Mouse (Mus musculus): Measurements from ENCODE around the gene 1700010I14Rik. TPM values are rescaled to one million over a fixed set of nuclear protein-coding genes. Genes with fewer than 3 reads are reported as not detected.

1700010I14Rik gene
- polyA plus RNA-seq, 1 experiment from 2014 or later: 0.83 TPM

DNA sequence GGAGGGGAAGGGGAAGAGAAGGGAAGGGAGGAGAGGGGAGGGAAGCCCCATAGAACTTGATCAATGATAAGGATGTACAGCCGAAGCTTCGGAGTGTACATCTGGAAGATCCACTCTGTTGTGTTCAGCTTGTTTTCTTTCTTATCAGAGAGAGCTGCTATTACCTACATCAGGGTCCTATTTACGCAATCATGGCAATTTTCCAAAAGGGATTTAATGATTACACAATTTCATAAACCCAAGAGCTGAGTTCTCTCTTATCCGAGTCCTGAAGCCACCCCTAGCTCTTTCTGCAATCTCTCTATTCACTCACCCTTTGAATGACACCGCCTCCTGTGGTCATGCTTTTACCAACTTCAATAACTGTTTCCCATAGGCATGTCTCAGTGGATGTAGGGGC lies 45.4 kb downstream of the 1700010I14Rik start:
- Histone ChIP-seq H3K27ac (ENCODE audit: low read length) (no peak overlapping the region), H3K36me3 (ENCODE audit: control insufficient read depth, insufficient read depth) (no peaks in the 10 kb centered on the region), H3K4me1 (ENCODE audit: control insufficient read depth, low read depth, low read length) (no peaks in the 10 kb centered on the region), H3K4me2 (ENCODE audit: low read depth, low read length) (no peak overlapping the region), H3K9ac (ENCODE audit: low read depth, low read length) (no peak overlapping the region), H3K27me3 (ENCODE audit: control insufficient read depth, insufficient read depth, low read depth, low read length) (no peaks in the 10 kb centered on the region), H3K4me3 (ENCODE audit: low read depth, low read length) (no peak overlapping the region), H3K9me3 (replicated peaks; ENCODE audit: control insufficient read depth, low read length) (no peaks in the 10 kb centered on the region)
- no peak for ATAC-seq (ENCODE audit: low read depth)
- WGBS (ENCODE audit: insufficient replicate concordance): 54% methylated on average over 5 of the region's 5 CpGs

DNA sequence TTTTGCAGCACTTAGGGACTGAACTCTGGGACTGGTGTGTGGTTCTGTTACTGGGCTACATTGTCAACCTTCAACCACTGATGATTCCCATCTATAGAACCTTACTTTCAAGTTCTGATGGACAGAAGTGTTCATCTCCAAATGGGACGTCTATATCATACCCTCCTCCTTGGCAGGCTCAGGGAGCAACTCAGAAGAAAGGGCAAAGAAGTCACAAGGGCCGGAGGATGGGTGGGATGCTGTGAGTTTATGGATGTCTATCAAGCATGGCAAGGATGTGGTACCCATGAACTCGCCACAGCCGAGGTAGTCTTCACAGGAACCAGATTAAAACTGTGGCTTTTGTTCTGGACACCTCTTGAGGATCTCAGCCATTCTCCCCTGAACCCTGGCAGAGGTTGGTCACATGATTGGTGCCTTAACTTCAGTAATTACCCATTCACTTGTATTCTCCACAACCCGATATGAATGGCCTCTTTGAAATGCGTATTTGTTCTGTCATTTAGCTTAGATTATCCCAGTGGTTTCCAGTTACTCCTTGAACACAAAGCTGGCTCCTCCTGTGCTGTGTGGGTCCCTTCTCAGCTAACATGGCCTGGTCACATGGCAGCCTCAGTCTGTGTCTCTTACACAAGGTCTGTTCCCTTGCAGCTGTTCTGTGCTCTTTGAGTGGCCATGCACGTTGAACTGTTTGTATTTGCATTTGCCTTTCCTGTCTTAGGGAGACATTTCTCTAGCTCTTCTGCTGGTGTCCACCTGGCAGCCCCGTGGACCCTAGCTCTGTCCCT lies 47.6 kb downstream of the 1700010I14Rik start:
- no peaks in the 10 kb centered on the region for H3K4me1 ChIP-seq (ENCODE audit: control insufficient read depth, low read depth, low read length)
- whole genome bisulfite sequencing (ENCODE audit: insufficient replicate concordance): 51% methylated on average over 8 of the region's 8 CpGs
- no peak overlapping the region for H3K27ac ChIP-seq (ENCODE audit: low read length)
- no peak for ATAC-seq (ENCODE audit: low read depth)
- no peak overlapping the region for H3K4me3 ChIP-seq (ENCODE audit: low read depth, low read length)
- no peaks in the 10 kb centered on the region for H3K27me3 ChIP-seq (ENCODE audit: control insufficient read depth, insufficient read depth, low read depth, low read length)
- H3K9ac ChIP-seq (ENCODE audit: low read depth, low read length): no peak overlapping the region
- H3K4me2 ChIP-seq (ENCODE audit: low read depth, low read length): no peak overlapping the region
- no peaks in the 10 kb centered on the region for H3K9me3 ChIP-seq (replicated peaks; ENCODE audit: control insufficient read depth, low read length)
- no peaks in the 10 kb centered on the region for H3K36me3 ChIP-seq (ENCODE audit: control insufficient read depth, insufficient read depth)

DNA sequence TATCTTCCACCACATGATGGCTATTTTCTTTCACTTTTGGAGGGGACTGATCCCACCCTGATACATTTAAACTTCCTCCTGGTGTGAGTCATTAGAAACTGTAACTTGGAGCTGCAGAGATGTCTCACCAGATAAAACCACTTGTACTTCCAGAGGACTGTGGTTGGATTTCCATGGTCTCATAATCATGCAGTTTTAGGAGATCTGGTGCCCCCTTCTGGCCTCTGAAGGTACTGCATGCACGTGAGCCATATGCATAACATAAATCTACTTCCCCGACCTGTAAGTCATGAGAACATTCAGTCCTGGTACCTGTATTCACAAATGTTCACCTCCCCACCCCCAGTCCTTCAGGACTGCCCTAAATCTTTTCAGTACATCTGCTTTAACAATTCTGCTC lies 54.6 kb downstream of the 1700010I14Rik start:
- Histone ChIP-seq H3K4me1 (ENCODE audit: control insufficient read depth, low read depth, low read length) (no peaks in the 10 kb centered on the region), H3K4me2 (ENCODE audit: low read depth, low read length) (no peak overlapping the region), H3K4me3 (ENCODE audit: low read depth, low read length) (no peak overlapping the region), H3K27me3 (ENCODE audit: control insufficient read depth, insufficient read depth, low read depth, low read length) (no peaks in the 10 kb centered on the region), H3K36me3 (ENCODE audit: control insufficient read depth, insufficient read depth) (no peaks in the 10 kb centered on the region), H3K27ac (ENCODE audit: low read length) (no peak overlapping the region), H3K9ac (ENCODE audit: low read depth, low read length) (no peak overlapping the region), H3K9me3 (replicated peaks; ENCODE audit: control insufficient read depth, low read length) (no peaks in the 10 kb centered on the region)
- no peak for ATAC-seq (ENCODE audit: low read depth)
- WGBS (ENCODE audit: insufficient replicate concordance): 31% methylated on average over 2 of the region's 2 CpGs

DNA sequence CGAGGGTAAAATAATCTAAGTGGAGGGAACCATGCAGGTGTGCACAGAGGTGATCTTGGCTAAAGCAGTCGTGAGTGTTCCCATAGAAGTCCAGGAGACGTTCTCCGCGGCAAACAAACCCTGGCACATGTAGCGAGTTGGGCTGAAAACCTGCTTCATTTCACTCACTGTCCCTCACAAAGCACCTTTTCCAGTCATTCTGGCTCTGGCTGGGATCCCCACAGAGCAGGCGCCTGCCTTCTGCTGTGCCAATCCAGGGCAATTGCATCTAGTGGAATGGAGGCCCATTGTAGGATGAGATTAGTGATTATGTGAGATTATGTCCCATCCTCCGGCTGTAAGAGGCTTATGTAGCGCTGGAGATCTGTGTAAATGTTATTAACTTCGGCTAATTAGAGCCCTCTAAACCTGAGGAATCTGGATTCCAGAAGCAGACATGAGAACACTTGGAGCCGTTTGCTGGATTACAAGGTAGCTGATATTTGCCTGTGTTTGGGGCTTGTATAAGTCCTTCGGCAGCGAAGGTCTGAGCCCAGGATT lies 64.4 kb downstream of the 1700010I14Rik start:
- WGBS (ENCODE audit: insufficient replicate concordance): 62% methylated on average over 13 of the region's 13 CpGs

DNA sequence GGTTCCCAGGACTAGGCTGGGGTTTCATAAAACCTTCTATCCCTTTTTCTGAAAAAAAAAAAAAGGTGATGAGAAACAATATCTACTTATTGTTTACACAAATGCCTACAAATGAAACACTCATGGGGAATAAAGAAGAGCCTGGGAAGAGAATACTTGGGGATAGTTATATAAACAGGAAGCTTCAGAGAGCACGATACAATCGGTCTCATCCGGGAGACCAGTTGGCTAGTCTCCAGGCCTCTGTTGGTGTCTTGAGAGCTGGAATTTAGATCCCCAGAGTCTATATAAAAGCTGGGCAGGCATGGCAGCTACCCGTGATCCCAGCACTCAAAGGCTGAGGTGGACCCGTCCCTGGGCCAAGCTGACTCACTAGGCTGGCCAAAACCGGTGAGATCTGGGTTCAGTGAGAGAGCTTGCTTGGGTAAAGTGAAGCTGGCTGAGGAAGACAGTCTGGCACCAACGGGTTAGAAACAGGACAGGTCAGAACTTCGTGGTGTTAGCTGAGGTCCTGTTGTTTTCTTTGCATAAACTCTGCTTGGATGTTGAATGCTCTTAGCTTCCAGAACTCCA lies 71.3 kb downstream of the 1700010I14Rik start:
- Histone ChIP-seq H3K4me2 (ENCODE audit: low read depth, low read length) (no peak overlapping the region), H3K4me3 (ENCODE audit: low read depth, low read length) (no peak overlapping the region), H3K27me3 (ENCODE audit: control insufficient read depth, insufficient read depth, low read depth, low read length) (no peaks in the 10 kb centered on the region), H3K9me3 (replicated peaks; ENCODE audit: control insufficient read depth, low read length) (no peaks in the 10 kb centered on the region), H3K36me3 (ENCODE audit: control insufficient read depth, insufficient read depth) (no peaks in the 10 kb centered on the region), H3K4me1 (ENCODE audit: control insufficient read depth, low read depth, low read length) (no peaks in the 10 kb centered on the region), H3K9ac (ENCODE audit: low read depth, low read length) (no peak overlapping the region), H3K27ac (ENCODE audit: low read length) (no peak overlapping the region)
- ATAC-seq (ENCODE audit: low read depth): no peak
- 52% methylated on average over 8 of the region's 8 CpGs for WGBS (ENCODE audit: insufficient replicate concordance)

More for the DNA sequence above, 64.4 kb downstream of the 1700010I14Rik start:
- H3K4me1 ChIP-seq (ENCODE audit: control insufficient read depth, low read depth, low read length): no peaks in the 10 kb centered on the region
- H3K4me2 ChIP-seq (ENCODE audit: low read depth, low read length): no peak overlapping the region
- H3K27me3 ChIP-seq (ENCODE audit: control insufficient read depth, insufficient read depth, low read depth, low read length): no peaks in the 10 kb centered on the region
- H3K27ac ChIP-seq (ENCODE audit: low read length): no peak overlapping the region
- no peak overlapping the region for H3K4me3 ChIP-seq (ENCODE audit: low read depth, low read length)
- no peaks in the 10 kb centered on the region for H3K36me3 ChIP-seq (ENCODE audit: control insufficient read depth, insufficient read depth)
- no peak overlapping the region for H3K9ac ChIP-seq (ENCODE audit: low read depth, low read length)
- H3K9me3 ChIP-seq (replicated peaks; ENCODE audit: control insufficient read depth, low read length): no peaks in the 10 kb centered on the region
- no peak for ATAC-seq (ENCODE audit: low read depth)
